Mouse (Mus musculus) bone marrow, adult 2 months (tissue): Measurements from ENCODE around the gene Lypd6.

ENCODE experiments used
- CTCF ChIP-seq: fragments of 200-500 bp; IDR thresholded peaks from 2 replicates; pipeline ENCODE4 v1.5.1; 2011; ENCODE audit warnings: low read length, control low read depth; ENCODE audit not compliant: control insufficient read depth, insufficient read depth
- POLR2A ChIP-seq: fragments of 200-500 bp; IDR thresholded peaks from 2 replicates; pipeline ENCODE4 v1.6.1; 2011; ENCODE audit warnings: low read depth, mild to moderate bottlenecking, control low read depth, low read length, borderline replicate concordance; ENCODE audit not compliant: control insufficient read depth

DNA sequence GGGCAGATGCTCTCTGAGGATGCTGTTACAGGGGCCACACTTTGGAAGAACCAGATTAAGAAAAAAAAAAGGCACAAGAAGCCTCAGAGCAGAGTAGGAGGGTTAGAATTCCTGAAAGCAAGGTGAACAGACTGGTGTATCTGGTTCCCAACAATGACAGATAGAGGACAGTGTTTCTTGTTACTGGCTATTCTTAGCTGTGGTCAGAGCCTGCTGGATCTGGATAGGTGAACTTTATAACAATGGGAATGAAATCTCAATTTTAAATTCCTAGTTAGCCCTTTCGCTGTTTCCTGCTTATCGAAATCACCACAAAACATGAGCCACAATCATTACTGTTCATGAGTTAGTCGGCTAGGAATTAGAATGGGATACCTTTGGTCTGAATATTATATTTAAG lies 93.8 kb downstream of the Lypd6 start:
- TF ChIP-seq POLR2A: no peak
- TF ChIP-seq CTCF: no peak
